Mouse (Mus musculus) heart, embryonic 12.5 days (tissue): ENCODE results near the gene Rpl13a. TPM values are rescaled to one million over a fixed set of nuclear protein-coding genes. Genes with fewer than 3 reads are reported as not detected.

ENCODE experiments used
- microRNA counts: library from miRNA; unstranded; fragments of <30 nt; microRNA quantifications from one replicate; lab custom pipeline; 2017
- microRNA-seq: library from miRNA; unstranded; fragments of <30 nt; microRNA quantifications from one replicate; pipeline ENCODE4, GENCODE M21; 2017
- polyA plus RNA-seq: library from polyadenylated mRNA; unstranded; fragments of >200 nt; fragmentation: Nextera tagmentation; extraction: Ambion mirVana; gene quantifications from 2 replicates; pipeline ENCODE4 v1.2.1, GENCODE M21; 2016

Gene Rpl13a
- polyA plus RNA-seq, 1 experiment from 2014 or later, result 868 TPM

MicroRNAs encoded within 50 kb of the gene (microRNA counts, 519-probe panel; counts per million panel counts)
- 2,761 counts per million, percentile 12 among the panel's probes with 10 or more counts for microRNA mmu-miR-150 (lab: Ali Mortazavi, UCI)

Small RNA genes lying within 50 kb of the gene (microRNA-seq; reads per million reads assigned to microRNA genes)
- gene Mir150 (10.8 reads per million, percentile 25 among the genes with 10 or more reads in this experiment), gene Mir5121 (9.7 reads per million, percentile 23 among the genes with 10 or more reads in this experiment), gene Mir7055 (not detected)

Other genes with a start within 250 kb of the Rpl13a start
- 76.8 and 81.2 TPM in 2 replicates for gene Med25, start 236.0 kb downstream of the Rpl13a start, polyA plus RNA-seq
- 12.0 and 12.6 TPM in 2 replicates for gene Fuz, start 232.7 kb downstream of the Rpl13a start, polyA plus RNA-seq
- gene Ap2a1, start 199.3 kb downstream of the Rpl13a start, polyA plus RNA-seq, result 74.5 and 77.2 TPM in 2 replicates
- gene Tsks, start 185.6 kb downstream of the Rpl13a start, polyA plus RNA-seq, result 0.19 TPM in 1 of 2 replicates, not detected in the other
- gene Cpt1c, start 153.9 kb downstream of the Rpl13a start, polyA plus RNA-seq, result 10.7 and 11.5 TPM in 2 replicates
- gene Prmt1, start 142.2 kb downstream of the Rpl13a start, polyA plus RNA-seq, result 377 and 394 TPM in 2 replicates
- gene Irf3, start 131.1 kb downstream of the Rpl13a start, polyA plus RNA-seq, result 59.5 and 60.8 TPM in 2 replicates
- gene Bcl2l12, start 130.0 kb downstream of the Rpl13a start, polyA plus RNA-seq, result 42.1 and 42.5 TPM in 2 replicates
- 37.0 and 41.2 TPM in 2 replicates for gene Scaf1, start 112.4 kb downstream of the Rpl13a start, polyA plus RNA-seq
- 79.3 and 79.4 TPM in 2 replicates for gene Rras, start 110.8 kb downstream of the Rpl13a start, polyA plus RNA-seq
- 7.1 and 7.2 TPM in 2 replicates for gene Prr12, start 75.9 kb downstream of the Rpl13a start, polyA plus RNA-seq
- 43.3 and 45.7 TPM in 2 replicates for gene Nosip, start 66.3 kb downstream of the Rpl13a start, polyA plus RNA-seq
- 13.6 and 14.0 TPM in 2 replicates for gene Prrg2, start 66.1 kb downstream of the Rpl13a start, polyA plus RNA-seq
- 290 and 291 TPM in 2 replicates for gene Rcn3, start 36.5 kb downstream of the Rpl13a start, polyA plus RNA-seq
- gene Fcgrt, start 24.9 kb downstream of the Rpl13a start, polyA plus RNA-seq, result 28.1 and 28.3 TPM in 2 replicates
- gene Rps11, start 4.3 kb downstream of the Rpl13a start, polyA plus RNA-seq, result 1,003 and 1,022 TPM in 2 replicates
- gene Gm45713, start 7.5 kb upstream of the Rpl13a start, polyA plus RNA-seq, result 0.22 and 0.50 TPM in 2 replicates
- gene Flt3l, start 7.7 kb upstream of the Rpl13a start, polyA plus RNA-seq, result 1.1 and 1.2 TPM in 2 replicates
- 81.3 and 86.2 TPM in 2 replicates for gene Pih1d1, start 25.5 kb upstream of the Rpl13a start, polyA plus RNA-seq
- 34.9 and 39.6 TPM in 2 replicates for gene Aldh16a1, start 25.8 kb upstream of the Rpl13a start, polyA plus RNA-seq
- 2.6 and 3.8 TPM in 2 replicates for gene Slc17a7, start 35.2 kb upstream of the Rpl13a start, polyA plus RNA-seq
- not detected in 2 replicates for gene Gfy, start 50.8 kb upstream of the Rpl13a start, polyA plus RNA-seq
- 0.40 TPM in 1 of 2 replicates, not detected in the other for gene Pth2, start 52.2 kb upstream of the Rpl13a start, polyA plus RNA-seq
- 0.62 and 0.70 TPM in 2 replicates for gene Ccdc155, start 76.1 kb upstream of the Rpl13a start, polyA plus RNA-seq
- 0.99 and 1.5 TPM in 2 replicates for gene Dkkl1, start 83.4 kb upstream of the Rpl13a start, polyA plus RNA-seq
- gene Tead2, start 87.0 kb upstream of the Rpl13a start, polyA plus RNA-seq, result 131 and 138 TPM in 2 replicates
- gene Cd37, start 110.4 kb upstream of the Rpl13a start, polyA plus RNA-seq, result 1.2 and 1.4 TPM in 2 replicates
- 0.37 TPM in 2 replicates for gene Slc6a16, start 112.3 kb upstream of the Rpl13a start, polyA plus RNA-seq
- not detected in 2 replicates for gene Slc6a21, start 148.8 kb upstream of the Rpl13a start, polyA plus RNA-seq
- 15.2 and 15.4 TPM in 2 replicates for gene Trpm4, start 205.0 kb upstream of the Rpl13a start, polyA plus RNA-seq
- 25.5 and 26.9 TPM in 2 replicates for gene Hrc, start 206.5 kb upstream of the Rpl13a start, polyA plus RNA-seq
- gene Ppfia3, start 238.3 kb upstream of the Rpl13a start, polyA plus RNA-seq, result 2.6 and 3.3 TPM in 2 replicates
- gene Lin7b, start 241.8 kb upstream of the Rpl13a start, polyA plus RNA-seq, result 0.82 and 1.1 TPM in 2 replicates